Mouse (Mus musculus) layer of hippocampus, adult 9-10 months (tissue): Measurements from ENCODE around the gene Cln5.
A peak's percentile ranks its signal among the peaks of the same experiment; 100 is the strongest.

Experiments used
- DNase-seq: peaks from one replicate; pipeline ENCODE4 v3.0.0; 2022; ENCODE audit warnings: low spot score

The Cln5 gene

GRCm38 (mm10) chr14:103078006-103078912, 8.2 kb downstream of the Cln5 start:
- no peak for DNase-seq

GRCm38 (mm10) chr14:103079209-103079977, 9.4 kb downstream of the Cln5 start:
- no peak for DNase-seq

- DNase-seq: no peak
These were observed 16.0 kb downstream of the Cln5 start for GRCm38 (mm10) chr14:103085840-103086533.

- DNase-seq: no peak
These were observed 16.8 kb downstream of the Cln5 start for GRCm38 (mm10) chr14:103086671-103087324.

DNA sequence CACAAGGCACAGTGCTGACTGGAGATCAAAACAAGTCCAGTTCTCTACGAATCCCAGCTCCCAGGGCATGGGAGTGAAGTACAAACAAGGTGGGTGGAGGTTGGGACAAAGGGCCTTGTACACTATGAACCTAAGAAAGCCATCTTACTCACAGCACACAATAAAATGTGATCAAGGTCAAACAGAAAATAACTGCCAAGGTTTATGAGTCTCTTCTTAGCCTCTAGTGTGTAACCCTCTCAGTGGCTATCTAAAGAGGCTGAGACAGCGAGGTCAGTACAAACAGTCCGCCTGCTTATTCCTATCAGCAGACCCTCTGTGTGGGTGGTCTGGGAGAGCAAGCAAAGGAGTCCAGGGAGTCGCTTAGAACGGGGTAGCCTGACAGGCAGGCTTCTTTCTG, 17.8 kb downstream of the Cln5 start:
- DNase-seq: no peak

DNA sequence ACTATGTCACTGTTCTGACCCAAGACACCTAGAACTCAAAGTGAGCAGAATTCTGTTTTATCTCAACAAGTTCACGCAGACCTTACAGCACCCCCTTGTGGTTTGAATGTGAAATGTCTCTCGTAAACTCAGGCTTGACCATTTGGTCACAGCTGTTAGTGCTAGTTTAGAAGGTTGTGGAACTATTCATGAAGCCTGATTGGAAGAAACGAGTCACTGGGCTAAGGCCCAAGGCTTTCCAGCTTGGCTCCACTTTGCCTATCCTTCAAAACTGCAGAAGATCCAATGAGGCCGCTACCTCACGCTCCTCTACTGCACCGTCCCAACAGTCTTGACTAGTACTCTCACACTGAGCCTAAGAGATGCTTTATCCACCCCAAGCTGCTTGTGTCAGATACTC, 18.6 kb downstream of the Cln5 start:
- no peak for DNase-seq

- DNase-seq: no peak
These were observed 23.2 kb downstream of the Cln5 start for GRCm38 (mm10) chr14:103093236-103093635.

DNA sequence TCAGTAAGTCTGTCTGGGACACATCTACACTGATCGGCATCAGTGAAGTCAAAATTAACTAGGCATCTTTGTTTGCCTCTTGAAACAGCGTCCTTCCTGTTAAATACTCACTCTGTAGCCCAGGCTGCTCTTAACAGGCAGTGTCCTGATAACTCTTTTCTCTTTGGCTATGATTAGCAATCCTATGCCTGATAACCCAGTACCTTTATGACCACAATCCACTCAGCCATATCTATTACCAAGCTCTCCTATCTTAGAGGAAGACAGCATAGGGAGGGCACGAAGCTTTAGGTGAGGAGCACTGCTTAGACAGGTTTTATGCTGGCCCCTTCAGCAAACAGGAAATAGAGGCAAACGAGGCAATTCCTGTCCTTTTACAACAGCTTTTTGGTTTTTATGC, 23.7 kb downstream of the Cln5 start:
- DNase-seq: no peak

- DNase-seq: no peak
These were observed 25.0 kb downstream of the Cln5 start for GRCm38 (mm10) chr14:103095036-103095435.

DNA sequence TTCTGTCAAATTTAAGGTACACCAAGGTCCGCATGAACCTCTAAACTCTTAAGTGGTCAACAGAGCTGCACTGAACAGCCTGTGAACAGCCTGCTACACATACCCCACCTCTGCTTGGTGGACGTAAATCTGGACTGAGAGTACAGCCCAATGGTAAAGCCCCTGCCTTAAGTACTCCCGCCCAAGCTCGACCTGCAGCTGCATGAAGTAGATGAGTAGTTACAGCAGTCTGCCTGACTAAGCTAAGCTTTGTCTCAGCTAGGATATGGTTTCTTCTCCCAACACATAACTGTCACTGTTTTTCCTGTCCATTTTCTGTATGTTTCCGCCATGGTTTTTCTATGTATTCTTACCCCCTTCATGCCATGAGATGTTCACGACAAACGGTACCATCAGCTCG, 25.8 kb downstream of the Cln5 start:
- no peak for DNase-seq

GRCm38 (mm10) chr14:103096621-103097020, 26.6 kb downstream of the Cln5 start:
- no peak for DNase-seq

GRCm38 (mm10) chr14:103098213-103098586, 28.2 kb downstream of the Cln5 start:
- DNase-seq: no peak

DNA sequence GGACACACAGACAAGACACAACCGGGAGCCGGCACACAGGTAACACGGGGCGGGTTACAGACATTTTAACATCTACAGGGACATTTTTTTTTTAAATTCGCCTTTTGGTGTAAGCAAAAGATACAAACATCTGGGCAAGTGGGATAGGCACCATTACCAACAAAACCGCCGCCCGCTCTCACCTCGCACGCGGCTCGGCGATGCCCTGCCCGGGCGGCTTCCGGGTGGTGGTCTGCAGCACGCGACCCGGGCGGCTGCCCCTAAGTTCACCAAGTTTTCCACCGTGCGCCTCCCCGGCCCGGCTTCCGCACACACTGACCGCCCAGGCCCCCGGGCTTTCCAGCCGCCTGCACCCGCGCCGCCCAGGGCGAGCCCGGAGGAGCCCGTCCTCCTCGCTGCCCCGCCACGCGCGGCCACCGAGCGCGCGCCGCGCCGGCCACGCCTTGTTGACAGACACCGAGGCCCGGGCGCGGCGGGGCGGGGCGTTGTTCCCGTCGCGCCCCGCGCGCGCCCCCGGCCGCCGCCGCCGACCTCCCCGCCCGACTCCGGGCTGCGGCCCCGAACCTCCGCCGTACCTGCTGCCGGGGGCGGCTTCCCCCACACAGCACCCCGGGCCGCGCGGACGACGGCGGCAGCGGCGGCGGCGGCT, 28.7 kb downstream of the Cln5 start:
- no peak for DNase-seq

- DNase-seq: peak; percentile 59
These were observed 29.4 kb downstream of the Cln5 start, which contains the start of gene Fbxl3 for GRCm38 (mm10) chr14:103099238-103099933. Gene Fbxl3, minus strand, starts transcription at chr14:103099566.

DNA sequence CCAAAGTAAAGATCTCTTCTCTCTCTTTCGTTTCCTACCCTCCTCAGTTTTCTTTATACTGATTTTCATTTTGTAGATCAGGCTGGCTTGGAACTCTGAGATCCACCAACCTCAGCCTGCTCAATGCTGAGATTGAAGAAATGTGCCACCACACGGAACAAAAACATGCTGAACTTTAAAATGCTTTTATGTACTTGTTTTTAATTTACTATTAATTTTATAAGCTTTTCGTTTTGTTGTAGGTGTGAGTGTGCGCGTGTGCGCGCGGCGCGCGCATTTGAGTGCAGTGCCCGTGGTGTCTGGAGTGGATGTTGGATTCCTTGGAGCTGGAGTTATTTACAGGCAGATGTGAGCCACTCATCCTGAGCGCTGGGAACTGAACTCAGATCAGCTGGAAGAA, 30.3 kb downstream of the Cln5 start:
- DNase-seq: no peak

DNA sequence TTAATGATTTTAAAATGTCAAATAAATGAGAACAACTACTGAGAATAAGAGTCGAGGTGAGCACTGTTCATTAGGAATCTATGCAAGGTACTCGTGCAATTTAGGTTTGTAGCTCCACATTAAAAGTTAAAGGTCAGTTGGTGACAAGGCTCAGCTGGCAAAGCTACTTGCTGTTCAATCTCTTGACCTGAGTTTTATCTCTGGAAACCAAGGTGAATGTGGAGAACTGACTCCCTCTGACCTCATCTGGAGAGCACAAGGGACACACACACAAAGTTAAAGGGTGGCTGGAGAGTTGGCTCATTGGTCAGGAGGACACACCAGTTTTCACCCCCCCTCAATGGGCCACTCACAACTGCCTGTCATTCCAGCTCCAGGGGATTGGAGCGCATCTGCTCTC, 31.2 kb downstream of the Cln5 start:
- no peak for DNase-seq

DNA sequence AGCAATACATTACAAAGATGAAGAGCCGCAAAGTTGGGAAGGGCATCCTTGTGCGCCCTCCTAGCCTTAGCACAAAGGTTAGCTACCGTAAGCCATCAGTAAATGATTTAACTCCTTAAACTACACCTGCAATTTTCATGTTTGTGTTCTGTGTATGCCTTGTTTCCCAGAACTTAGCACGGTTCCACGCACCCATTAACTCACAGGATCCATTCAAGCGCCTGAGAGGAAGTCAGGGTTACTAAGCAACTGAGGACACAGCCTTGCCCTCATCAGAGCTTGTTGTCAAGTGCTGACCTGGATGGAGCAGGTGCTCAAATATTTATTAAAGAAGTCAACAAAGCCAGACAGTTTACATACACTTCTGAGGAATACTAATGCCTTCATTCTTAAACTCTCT, 32.2 kb downstream of the Cln5 start:
- DNase-seq: no peak

DNA sequence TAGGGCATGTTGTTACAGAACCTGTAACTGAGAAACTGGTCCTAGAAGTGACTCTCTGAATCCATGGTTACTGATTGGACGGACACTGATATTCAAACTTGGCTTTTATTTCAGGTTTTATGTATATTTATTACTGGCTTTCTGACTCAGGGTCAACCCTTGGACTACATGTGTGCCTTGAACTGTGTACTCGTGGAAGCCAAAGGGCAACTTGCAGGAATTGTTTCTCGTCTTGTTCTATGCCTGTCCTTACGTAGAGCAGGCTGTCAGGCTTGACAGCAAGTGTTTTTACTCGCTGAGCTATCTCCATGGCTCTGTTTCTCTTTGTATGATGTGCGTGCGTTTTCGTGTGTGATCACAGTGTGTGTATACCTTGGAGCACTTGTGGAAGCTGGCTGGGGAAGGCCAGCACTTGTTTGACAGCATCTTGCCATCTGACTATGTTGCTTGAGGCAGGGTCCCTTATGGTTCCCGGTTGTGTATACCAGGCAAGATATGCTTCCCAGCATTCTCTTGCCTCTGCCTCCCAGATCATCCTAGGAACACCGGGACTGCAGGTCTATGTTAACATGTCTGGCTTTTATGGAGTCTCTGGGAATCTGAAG, 32.8 kb downstream of the Cln5 start:
- no peak for DNase-seq

- DNase-seq: no peak
These were observed 36.3 kb downstream of the Cln5 start for GRCm38 (mm10) chr14:103106301-103106700.

DNA sequence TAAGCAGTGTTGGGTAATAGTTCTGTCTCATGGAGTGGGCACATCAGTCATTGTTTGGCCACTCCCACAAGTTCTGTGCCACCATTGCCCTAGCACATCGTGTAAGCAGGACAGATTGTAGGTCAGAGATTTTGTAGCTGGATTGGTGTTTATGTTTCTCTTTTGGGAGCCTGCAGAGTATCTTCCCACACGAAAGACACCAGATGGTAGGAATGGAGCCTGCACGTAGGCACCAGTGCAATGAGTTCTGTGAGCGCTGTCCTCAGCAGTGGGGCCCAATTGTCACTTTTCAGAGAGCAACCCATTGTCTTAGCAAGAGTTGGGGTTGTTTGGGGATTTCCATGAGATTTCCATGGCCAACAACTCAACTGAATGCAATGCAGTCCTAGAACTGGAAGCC, 40.0 kb downstream of the Cln5 start:
- DNase-seq: no peak
